Mouse (Mus musculus) CD8-positive naive resting alpha-beta T cell, adult 2 months (primary cell): ENCODE data around the gene Atp6v1a.

Source experiments
- DNase-seq, 2 experiments: peaks; one replicate each; pipeline ENCODE4 v3.0.0; 2022; ENCODE audit warnings: low read depth in 2 of 2, low spot score in 2 of 2

Atp6v1a gene

DNA sequence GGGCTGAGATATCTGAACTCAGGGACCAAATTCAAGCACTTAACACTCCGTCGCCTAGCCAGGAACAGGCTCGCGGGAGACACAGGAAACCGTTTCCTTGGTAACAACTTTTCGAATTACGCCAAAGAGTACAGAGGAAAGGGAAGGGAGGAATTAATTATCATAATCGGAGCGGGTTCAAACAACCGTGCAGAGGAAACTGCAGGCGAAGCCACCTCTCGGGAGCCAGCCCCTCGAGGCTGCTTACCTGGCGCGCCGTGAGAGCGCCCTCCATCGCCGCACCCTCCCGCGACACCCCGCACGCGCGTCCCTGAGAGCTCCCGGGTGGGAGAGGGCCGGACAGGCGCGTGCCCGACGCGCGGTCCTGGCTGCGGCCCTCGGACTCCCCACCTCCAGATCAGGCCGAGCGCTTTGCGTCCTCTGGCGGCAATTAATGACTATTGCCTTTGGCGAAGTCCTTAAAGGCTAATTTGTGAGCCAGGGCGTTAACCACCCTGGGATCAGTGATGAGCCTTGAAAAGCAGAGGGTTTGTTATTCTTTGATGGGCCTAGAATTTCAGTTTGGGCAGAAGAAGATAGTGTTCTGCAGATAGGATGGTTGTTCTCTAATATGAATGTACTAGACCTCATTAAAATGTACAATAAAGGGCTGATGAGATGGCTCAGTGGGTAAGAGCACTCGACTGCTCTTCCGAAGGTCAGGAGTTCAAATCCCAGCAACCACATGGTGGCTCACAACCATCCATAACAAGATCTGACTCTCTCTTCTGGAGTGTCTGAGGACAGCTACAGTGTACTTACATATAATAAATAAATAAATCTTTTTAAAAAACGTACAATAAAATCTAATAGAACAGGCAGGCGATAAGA is 76.2 kb downstream of the Atp6v1a start, which contains the start of gene Gramd1c:
TSS of gene Gramd1c (minus strand) at position 321 of the 870 bp plus-strand sequence.
- peak in 1 of 2 experiments; percentile 8 for DNase-seq

- DNase-seq, result no peak
These were observed 78.2 kb downstream of the Atp6v1a start for GRCm38 (mm10) chr16:44061341-44061740.

GRCm38 (mm10) chr16:44060604-44061286 is 78.8 kb downstream of the Atp6v1a start:
- DNase-seq, result no peak

GRCm38 (mm10) chr16:44058745-44059144 is 80.8 kb downstream of the Atp6v1a start:
- peak; percentile 16 to 42 for DNase-seq

GRCm38 (mm10) chr16:44055766-44056165 is 83.7 kb downstream of the Atp6v1a start:
- DNase-seq, result no peak

DNA sequence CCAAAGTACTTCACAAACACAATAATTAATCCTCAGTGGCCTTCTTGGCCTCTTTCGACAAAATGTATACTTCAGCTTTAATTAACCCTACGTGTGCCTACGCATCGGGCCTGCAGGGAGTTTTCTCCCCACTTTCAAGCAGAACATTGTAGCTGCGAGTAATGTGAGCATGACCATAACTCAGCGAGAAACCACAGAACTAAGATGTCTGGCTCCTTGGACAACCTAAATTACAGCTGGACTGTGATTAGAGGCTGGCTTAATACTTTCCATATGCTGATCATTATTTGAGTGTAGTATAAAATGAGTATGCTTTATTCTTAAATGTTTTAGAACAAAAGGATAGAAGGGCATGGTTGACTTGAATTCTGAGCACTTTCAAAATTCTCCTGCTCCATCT is 86.2 kb downstream of the Atp6v1a start:
- no peak for DNase-seq

GRCm38 (mm10) chr16:44052390-44052789 is 87.1 kb downstream of the Atp6v1a start:
- no peak for DNase-seq

GRCm38 (mm10) chr16:44050139-44050538 is 89.4 kb downstream of the Atp6v1a start:
- DNase-seq, result no peak

DNA sequence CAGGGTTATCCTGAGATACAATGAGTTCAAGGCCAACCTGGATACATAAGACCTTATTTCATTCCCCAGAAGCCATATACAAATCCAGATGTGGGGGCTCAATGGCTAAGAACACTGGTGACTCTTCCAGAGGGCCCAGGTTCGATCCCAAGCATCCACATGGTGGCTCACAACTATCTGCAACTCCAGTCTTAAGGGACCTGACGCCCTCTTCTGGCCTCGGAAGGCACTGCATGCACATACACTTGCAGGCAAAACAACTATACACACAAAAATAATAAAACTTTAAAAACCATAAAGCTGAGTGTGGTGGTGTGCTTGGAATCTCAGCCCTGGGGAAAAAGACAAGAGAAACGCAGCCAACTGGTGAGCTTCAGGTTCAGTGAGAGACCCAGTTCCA is 100.4 kb downstream of the Atp6v1a start:
- no peak for DNase-seq
